Mouse (Mus musculus) gastrocnemius, postnatal 14 days (tissue): ENCODE measurements at regions not wholly inside any gene's neighbourhood (a gene's known extent, or its start where the extent isn't known, plus 50 kb on each side); places are given as distances from the start of the nearest gene placed in this dataset.

Experiments used
- DNase-seq: peaks from one replicate; pipeline ENCODE4 v3.0.0; 2021; ENCODE audit warnings: mixed read lengths
- intact Hi-C: fragments of 180-260 bp; cut with DNase I; formaldehyde crosslinking; loops from one replicate; pipeline ENCODE4 v1.15.1; 2025; ENCODE audit warnings: low total_unique reads

DNA sequence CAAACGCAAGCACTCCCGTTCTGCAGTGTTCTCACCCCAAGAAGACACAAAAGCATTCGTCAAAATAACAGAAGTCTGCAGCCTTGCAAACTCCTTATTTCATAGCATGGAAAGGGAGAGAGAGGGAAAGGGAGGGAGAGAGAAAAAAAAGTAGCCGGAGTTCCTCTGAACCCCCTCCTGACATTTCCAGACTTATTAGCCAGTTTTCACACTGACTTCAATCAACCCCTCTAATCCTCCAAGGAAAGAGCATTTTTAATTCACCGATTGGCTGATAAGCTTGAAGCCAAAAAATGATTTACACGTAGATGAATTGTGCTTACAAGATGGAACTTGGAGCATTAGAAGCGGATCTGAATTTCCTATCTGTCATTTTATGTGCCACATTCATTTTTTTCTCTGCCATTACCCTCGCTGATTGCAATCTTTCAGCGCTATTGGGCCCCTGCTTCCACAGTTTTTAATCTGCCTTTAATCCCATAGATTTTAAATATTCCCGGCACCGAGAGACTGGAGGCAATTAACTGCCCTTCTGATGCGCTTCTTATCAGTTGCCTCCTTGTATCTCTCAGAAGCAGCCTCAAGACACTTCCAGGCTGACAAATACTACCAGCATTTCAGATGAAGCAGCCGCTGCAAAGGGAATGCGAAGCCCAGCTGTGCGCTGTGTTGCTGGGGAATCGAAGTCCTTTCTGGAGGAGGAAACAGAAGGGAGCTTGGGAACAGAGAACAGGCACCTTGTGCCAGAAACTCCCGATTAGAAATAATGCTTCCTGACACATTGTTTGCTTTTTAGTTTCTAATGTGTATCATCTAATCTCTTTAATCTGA is 447.7 kb upstream of the 4930412O13Rik start:
- DNase-seq, result no peak
- intact Hi-C loops, result no loop called here

DNA sequence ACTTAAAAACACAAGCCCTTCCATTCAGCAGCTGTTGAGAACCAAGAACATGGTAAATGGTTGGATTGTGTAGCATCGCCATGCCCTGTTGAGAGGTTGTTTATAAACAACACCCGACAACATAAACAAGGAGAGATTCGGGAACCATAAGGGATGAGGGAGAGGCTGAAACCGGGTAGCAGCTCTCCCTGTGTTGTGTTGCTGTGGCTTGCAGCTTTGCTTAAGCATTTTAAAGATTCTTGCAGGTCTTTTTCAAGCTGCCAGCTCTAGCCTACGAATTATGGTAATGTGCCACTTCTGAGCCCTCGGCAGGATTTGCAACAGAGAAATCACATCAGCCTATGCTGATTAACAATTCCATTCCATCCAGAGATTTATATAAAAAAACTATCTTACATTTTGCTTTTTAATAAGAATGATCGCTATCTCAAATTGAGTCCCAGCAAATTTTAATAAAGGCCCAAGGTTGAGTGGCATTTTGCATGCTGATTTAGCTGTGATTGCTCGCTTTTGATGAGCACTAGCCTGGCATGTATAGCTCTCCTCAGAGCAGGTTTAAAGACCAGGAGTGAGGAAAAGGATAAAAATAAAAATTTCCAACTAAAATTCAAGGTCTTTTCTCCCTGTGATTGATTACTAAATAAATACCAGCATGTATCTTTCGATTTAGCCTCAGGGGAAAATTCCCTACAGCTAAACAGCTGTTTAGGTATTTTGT is 445.7 kb upstream of the 4930412O13Rik start:
- intact Hi-C loops, result no loop called here
- DNase-seq, result no peak

DNA sequence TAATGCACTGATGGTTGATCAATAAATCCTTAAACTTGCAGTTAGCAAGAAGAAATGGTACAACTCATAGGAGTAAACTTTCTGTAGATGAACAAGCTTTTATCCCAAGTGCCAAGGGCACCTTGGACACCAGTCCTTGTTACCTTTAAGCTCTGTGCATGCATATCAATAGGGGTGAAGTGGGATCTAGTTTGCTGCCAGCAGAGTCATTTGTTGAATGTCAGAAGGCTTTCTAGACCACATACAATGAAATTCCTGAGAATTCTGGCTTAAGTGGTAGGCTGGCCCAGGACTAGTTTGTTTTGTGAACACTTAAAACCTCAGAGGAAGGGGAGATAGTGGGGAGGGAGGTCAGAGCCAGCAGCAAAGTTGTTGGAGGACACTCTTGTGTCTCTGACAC is 437.9 kb upstream of the 4930412O13Rik start:
- intact Hi-C loops, result no loop called here

DNA sequence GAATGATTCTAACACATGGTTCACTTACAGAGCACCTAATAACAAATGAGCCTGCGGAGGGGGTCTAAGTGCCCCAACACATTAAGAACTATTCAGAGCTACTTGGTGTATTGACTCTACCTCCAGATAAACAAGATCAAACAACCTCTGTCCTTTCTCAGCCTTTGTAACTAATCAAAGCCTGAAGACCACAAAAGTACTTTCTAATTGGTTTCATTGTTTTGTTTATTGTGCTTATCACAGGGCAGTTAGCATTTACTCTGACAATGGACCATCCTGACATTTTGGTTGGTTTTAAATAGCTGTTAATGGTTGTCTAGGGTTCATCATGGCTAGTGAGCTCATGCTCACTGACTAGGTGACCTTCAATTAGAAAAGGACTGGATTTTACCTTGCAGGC is 435.2 kb upstream of the 4930412O13Rik start:
- DNase-seq, result no peak
- intact Hi-C loops, result no loop called here

More for the DNA sequence above, 437.9 kb upstream of the 4930412O13Rik start:
- DNase-seq, result no peak

DNA sequence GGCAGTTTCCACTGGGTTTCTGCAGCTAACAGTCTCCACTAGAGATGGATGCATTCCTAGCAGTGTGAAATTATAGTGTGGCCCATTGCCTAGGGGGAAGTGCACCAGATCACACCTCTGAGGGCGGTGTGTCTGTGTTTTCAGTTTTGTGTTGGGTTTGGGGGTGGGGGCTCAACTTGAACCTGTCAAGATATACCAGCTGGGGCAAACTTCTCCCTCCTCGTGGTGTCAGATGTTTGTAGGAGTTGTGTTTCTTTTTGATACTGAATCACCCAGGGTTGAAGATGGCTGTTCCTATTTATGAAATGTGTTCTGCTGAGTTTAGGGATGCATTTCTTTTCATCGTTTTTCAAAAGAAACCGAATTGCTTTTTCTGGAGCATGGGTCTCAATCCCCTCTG is 416.6 kb upstream of the 4930412O13Rik start:
- intact Hi-C loops, result no loop called here

DNA sequence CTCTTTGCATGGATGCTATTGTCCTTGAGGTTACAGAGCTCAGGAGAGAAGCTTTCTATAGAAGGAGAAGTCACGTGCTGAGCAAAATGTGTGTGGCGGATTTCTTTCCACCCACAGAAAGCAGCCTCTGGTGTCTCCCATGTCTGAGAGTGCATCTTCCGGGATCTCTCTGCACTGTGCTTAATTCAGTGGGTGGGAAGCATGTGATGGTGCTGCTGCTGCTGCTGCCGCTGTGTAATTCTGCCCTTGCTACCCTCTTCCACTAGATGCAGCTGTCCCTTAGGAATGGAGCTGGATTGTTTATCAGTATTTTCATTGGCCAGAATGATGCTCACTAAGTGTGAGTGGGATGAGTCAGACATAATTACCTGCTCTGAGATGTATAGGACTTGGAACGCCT is 416.2 kb upstream of the 4930412O13Rik start:
- no peak for DNase-seq
- intact Hi-C loops, result no loop called here

More for the DNA sequence above, 416.6 kb upstream of the 4930412O13Rik start:
- no peak for DNase-seq

DNA sequence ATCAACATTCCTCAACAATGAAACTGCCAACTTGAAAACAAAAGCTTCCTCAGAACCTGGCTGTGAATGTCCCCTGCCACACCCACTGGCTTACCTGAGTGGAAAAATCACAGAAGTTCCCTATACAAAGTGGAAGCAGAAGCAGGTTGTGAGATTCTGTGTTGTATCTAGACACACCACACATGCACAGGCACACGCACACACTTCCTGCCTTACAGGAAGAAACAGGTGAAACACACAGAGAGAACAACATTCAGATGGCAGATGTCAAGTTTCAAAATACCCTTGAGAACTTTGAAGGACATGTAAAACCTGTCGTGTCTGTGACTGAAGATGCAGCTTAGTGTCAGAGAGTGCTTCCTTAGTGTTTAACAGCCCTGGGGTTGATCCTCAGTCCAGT is 413.5 kb upstream of the 4930412O13Rik start:
- DNase-seq, result no peak
- intact Hi-C loops, result no loop called here

DNA sequence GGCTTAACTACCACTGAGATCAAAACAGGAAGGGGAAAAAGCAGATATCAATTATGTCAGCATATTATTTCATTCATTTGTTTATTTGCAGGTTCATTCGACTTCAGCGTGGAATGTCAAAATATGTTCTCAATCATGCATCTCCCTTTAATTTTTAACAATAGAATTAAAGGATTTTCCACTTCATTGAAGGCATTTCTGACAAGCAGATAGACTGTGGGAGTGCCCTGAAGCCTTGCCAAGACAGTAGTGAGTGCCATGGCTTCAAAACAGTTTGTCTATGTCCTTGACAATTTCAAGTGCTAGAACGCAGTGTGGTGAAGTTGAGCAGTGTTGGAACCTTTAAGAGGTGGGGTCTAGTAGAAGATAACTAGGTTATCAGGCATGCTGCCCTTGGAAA is 412.4 kb upstream of the 4930412O13Rik start:
- no peak for DNase-seq
- intact Hi-C loops, result no loop called here

DNA sequence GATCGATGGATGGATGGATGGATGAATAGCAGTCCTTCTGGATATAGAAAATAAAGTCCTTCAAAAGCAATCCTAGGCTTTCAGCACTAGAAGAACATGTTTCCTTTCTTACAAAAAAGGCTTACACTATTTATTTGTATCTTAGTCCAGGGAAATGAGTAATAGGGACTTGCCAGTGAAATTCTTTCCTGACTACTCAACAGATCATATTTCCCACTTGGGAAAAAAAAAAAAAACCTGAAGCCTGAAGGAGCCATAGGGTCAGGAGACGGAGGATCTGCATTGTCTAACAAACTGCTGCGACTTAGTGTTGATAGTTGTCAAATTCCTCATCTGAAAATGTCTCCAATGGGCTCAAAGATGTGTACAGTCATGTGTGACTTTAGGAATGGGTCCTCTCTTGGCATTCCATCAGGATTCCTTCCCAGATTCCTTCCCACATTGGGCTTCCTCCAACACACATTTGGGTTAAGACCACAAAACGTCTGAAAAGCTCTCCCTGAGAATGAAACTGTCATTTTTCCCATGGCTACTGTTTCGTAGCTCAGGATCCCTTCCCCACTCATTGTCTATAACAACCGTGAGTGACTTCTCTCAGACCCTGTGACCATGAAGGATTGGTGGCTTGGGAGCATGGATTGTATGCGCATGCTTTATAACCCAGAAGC is 399.2 kb upstream of the 4930412O13Rik start:
- intact Hi-C loops, result no loop called here
- DNase-seq, result no peak

DNA sequence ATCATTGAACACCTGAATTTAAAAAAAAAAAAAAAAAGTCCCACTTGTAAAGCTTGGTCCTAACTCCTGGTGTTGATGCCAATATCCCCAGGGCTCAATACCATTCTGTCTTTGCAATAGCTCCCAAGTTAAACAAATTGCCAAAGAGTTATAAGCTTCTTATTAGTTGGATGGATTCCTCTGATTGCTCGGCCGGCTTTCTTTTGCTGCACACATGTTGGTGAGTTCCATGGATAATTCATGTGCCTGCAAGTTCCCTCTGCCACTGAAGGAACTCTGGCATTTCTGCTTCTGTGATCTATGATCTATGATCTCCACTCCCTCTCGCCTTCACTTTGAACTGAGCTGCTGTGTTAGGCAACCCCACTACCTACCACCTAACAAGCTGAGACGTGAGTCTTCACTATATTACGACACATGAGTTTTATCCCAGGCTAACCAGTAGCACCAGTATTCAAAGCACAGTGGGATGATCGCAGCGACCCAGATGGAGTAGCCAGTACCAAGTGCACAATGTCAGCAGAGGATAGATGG is 393.6 kb upstream of the 4930412O13Rik start:
- DNase-seq, result no peak
- intact Hi-C loops, result no loop called here

DNA sequence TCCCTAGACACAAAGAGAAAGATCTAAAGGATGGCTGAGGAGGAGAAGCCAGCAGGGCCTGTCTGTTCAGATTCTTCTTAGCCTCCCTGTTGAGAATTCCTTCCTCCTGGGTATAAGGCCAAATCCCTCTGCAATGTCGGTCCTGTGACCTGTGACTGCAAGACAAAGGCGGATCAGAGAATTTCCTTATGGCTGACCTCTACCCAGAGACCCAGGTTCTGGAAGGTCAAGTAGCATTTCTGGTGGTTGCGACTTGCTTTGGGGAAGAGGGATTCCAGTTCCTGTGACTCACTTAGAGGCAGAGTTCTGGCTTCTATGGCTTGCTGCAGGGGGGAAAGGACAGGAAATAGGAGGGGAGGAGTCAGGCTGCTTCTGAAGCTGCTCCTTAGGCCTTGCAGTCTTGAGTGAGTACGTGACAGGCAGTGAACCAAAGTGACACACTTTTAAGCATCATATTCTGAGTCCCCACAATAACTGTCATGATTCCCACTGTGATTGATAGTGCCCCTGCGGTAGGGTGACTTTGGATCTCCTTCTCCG is 387.4 kb upstream of the 4930412O13Rik start:
- intact Hi-C loops, result no loop called here
- DNase-seq, result no peak

DNA sequence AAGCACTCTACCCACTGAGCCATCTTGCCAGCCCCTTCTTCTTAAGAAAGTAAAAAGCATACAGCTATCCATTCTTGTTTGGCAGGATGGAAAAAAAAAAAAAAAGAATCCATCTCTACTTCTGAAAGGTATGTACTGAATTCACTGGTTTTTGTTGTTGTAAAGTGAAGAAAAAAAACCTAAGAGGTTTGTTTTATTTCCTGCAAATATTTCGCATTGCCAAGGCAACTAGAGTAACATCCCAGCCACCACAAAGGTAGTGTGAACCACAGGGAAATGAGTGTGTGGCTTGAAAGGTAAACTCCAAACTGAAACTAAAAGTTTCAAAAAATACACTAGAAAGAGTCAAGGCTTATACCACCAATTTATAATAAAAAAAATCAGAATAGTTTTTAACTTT is 361.0 kb upstream of the 4930412O13Rik start:
- intact Hi-C loops, result no loop called here
- DNase-seq, result no peak

DNA sequence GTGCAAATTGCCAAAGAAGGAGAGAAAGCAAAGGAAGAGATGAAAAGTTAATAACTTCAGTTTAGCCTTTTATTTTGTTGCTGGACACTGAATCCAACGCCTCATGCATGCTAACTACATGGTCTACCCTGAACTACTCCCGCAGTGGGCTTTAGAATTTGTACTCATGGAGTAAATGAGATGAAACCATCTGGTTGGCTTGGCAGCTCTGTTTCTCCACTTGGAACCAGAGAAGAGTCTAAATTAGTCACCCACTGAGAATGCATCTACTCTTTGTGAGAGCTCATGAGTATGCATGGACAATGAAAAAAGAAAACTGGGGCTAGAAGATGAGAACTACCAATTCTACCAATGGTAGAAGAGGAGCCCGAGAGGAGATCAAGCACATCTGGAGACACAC is 355.1 kb upstream of the 4930412O13Rik start:
- intact Hi-C loops, result no loop called here
- no peak for DNase-seq

DNA sequence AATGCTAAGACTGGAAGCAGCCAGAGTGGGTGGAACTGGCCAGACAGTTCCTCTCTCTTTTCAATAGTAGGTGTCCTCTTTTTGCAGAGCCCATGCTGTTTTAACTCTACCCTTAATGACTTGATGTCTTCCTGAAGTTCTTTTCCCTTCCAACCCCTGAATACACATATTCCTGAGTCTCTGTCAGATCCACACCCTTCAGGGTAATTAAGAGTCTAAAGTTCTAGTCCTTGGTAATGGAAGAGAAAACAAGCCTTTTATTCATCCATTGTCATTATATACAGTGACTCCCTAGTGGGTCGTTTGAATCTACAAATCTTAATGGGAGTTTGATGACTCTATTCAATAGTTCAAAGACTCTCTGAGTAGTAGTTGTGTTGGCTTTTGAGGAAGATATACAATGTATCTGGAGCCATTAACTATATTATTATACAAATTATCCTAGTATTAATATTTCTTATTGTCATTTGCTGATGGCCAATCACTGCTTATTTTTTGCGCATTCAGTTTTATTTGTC is 345.9 kb upstream of the 4930412O13Rik start:
- DNase-seq, result no peak
- intact Hi-C loops, result no loop called here

DNA sequence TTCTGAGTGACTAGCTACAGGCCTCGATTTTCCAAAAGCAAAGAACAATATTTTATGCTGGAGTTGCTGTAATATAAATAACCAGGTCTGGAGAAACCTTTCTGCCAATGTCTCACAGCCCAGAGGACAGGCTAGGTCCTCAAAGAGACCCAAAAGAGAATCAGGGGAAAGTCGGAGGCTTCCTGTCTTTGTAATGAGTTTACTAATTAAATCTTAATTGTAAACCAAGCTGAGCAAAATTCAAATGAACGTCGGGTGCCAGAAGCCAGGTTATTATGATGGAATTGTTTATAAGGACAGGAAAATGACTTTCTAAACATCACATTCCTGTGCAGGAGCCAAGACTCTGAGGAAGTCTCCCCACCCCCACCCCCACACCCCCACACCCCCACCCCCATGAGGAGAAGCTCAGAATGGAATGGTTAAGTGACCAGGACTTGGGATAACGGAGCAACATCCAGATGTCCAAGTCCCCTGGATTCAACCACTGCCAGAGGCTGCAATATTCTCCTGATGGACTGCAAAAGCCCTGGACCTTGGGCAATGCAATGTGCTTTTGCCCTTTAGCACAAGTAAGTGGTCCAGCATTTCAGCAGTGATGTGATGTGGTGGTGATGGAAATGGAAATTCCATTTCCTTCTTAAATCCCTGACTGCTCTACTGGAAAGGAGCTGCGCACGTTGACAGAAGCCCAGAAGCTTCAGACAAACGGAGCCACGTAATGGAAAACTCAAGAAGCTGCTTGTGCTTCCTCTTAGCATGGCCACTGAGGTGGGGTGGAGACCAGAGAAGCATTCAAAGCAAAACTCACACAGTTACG is 333.1 kb upstream of the 4930412O13Rik start:
- intact Hi-C loops, result no loop called here
- DNase-seq, result no peak

DNA sequence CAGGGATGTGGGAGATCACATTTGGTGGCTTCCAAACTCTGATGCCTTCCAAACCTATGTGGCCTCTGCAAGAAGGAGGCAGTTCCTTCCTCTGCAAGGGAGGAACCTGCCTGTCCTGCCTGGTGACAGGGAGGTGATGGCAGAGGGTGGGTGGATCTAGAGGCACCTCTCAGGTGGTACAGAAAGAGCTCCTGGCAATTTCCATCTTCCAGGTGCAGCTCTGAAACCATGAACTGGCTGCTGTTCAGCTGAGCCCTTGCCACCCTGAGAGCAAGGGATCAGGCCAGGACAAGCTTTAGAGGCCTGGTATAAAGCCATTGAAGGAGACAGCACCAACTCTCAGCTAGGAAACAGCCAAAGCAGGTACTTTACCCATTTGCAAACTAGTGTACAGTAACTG is 327.7 kb upstream of the 4930412O13Rik start:
- intact Hi-C loops, result no loop called here

DNA sequence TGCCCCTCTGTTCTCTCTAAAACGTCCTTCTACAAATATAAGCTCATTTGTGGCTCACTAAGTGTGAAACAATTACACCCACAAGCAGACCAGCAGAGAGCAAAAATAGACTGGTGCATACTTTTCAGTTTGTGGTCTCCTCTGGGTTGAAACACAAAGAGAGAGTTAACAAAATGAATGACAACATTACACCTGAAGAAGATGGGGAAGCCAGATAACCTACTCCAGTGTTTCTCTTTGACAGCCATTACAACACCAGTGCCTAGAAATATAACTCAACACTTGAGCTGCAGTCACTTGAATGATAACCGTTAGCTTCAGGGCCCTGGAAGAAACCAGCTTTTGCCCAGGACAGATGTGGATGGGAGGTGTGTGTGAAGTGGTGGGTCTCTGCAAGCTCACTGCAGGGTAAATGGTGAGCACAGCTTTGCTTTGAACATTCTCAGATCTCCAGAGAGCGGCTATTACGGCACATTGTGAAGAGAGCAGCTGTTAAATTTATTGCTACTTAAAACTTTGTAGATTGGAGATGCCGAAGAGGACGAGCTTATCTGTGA is 316.5 kb upstream of the 4930412O13Rik start:
- DNase-seq, result no peak
- intact Hi-C loops, result no loop called here

More for the DNA sequence above, 327.7 kb upstream of the 4930412O13Rik start:
- DNase-seq, result no peak

DNA sequence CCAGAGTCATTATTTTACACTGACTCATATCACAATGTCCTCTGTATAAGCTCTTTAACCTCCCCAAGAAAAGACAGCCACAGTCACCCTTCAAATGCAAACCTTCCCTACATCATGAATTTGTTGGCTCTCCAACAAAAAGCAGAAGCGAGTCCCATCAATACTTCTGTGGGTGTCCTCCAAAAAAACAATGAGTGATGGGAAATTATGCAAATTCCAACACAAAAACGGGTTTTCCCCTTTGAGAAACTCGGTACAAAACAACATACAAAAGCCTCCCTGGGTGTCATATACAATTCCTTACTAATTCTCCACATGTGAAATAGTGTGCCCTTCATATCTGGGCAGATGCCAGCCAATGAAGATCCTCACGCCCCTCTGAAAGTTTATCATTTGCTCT is 311.8 kb upstream of the 4930412O13Rik start:
- intact Hi-C loops, result no loop called here

DNA sequence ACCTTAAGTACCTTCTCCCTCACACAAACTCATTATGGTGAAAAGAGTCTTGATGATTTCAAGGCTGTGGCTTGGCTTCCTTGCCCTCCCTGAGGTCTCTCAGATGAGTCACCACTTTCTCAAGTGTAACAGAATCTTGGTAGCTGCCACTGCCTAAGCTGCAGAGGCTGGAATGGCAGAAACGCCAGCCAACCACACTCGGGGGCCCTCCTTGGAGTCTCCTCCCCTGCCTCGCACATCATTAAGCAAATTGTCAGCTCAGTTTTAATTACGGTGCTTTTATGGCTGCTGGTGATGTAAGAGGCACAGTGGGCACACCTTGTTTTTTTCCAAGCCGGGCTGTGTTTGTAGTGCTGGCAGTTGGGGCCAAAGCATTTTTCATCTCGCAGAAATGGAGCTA is 306.9 kb upstream of the 4930412O13Rik start:
- DNase-seq, result no peak
- intact Hi-C loops, result no loop called here

More for the DNA sequence above, 311.8 kb upstream of the 4930412O13Rik start:
- DNase-seq, result no peak
